Mouse (Mus musculus) lung, adult 2 months (tissue): ENCODE measurements around the gene Casz1. TPM values are rescaled to one million over a fixed set of nuclear protein-coding genes. Genes with fewer than 3 reads are reported as not detected.

ENCODE experiments used
- DNase-seq: peaks from one replicate; pipeline ENCODE4 v3.0.0; 2022
- H3K4me1 ChIP-seq: fragments of 200-500 bp; 2 replicates; pipeline ENCODE4 v1.6.1; 2011; ENCODE audit warnings: low read length; ENCODE audit not compliant: control insufficient read depth, insufficient read depth
- H3K4me3 ChIP-seq: fragments of 200-500 bp; replicated peaks from 2 replicates; pipeline ENCODE3; 2011; ENCODE audit warnings: low read depth, mild to moderate bottlenecking, control low read depth, low read length; ENCODE audit errors: extremely low read depth
- CTCF ChIP-seq: fragments of 200-500 bp; IDR thresholded peaks from 2 replicates; pipeline ENCODE4 v1.5.1; 2011; ENCODE audit warnings: mild to moderate bottlenecking, low read length, control low read depth; ENCODE audit not compliant: insufficient read depth
- POLR2A ChIP-seq: fragments of 200-500 bp; IDR thresholded peaks from 2 replicates; pipeline ENCODE4 v1.6.1; 2011; ENCODE audit warnings: low read depth, mild to moderate bottlenecking, control low read depth, low read length, borderline replicate concordance; ENCODE audit errors: extremely low read depth
- WGBS: fragments of 180-500 bp; shearing (Covaris S2); methylation state at CpG from one replicate; pipeline ENCODE4 v1.1.7; 2018; 5-methylcytosine and 5-hydroxymethylcytosine counted together
- polyA plus RNA-seq: library from polyadenylated mRNA; depleted of rRNA; stranded (reverse); fragments of >200 nt; gene quantifications from 2 replicates; pipeline ENCODE4 v1.2.3, GENCODE M21; 2012

The Casz1 gene
- polyA plus RNA-seq, 1 experiment, result 68.7 TPM

DNA sequence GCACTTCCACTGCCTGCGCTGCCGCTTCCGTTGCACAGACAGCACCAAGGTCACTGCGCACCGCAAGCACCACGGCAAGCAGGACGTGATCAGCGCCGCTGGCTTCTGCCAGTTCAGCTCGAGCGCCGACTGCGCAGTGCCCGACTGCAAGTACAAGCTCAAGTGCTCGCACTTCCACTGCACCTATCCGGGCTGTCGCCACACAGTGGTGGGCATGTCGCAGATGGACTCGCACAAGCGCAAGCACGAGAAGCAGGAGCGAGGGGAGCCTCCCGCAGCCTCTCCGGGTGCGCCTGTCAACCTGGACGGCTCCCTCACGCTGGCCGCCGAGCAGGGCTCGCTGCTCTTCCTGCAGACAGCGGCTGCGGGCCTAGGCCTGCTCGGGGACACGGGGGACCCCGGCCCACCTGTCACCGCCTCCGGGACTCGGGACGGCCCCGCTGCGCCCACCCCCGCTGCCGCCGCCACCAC lies 147.6 kb downstream of the Casz1 start:
- Histone ChIP-seq H3K4me3 (no peak overlapping the region), H3K4me1 (peaks cover 21% of the 10 kb centered on the region)
- no peak for DNase-seq
- no peak for TF ChIP-seq CTCF
- no peak for TF ChIP-seq POLR2A
- WGBS, result 52% methylated on average over 44 of the region's 44 CpGs

GRCm38 (mm10) chr4:148952328-148953222 lies 148.3 kb downstream of the Casz1 start:
- WGBS, result 54% methylated on average over 59 of the region's 69 CpGs
- TF ChIP-seq CTCF (no peak), POLR2A (no peak)
- no peak for DNase-seq
- peaks cover 21% of the 10 kb centered on the region for H3K4me1 ChIP-seq
- H3K4me3 ChIP-seq, result no peak overlapping the region

DNA sequence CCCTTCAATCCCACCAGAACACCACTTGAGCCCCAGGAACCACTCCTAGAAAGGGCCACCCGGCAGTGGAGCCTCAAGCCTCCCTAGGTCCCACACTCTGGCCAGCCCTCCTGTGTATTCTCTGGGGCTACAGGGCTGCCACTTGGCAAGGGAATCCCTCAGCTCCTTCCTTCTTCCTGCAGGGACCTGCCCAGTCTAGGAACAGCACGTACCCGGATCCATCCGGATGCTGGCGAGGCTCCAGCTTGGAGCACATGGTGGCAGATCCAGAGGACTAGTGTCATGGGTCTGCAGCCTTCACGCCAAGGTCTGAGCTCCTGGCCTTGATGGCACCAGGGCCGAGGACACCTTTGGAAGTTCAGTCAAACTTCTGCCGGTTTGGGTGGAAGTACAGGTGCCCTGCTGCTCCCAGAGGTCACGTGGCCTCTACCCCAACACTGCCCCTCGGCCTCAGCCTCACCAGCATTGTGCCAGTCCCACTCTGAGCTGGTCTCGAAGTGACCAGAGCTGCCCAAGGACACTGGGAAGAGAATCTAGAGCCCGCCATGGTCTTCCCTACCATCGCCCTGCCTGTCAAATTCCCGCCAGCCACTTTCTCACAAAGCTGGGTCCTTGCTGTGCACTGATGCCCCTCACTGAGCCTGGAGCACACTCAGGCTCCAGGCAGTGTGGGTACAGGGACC lies 151.0 kb downstream of the Casz1 start:
- no peak overlapping the region for H3K4me3 ChIP-seq
- DNase-seq, result peak; percentile 75
- 55% methylated on average over 14 of the region's 14 CpGs for WGBS
- H3K4me1 ChIP-seq, result peaks cover 20% of the 10 kb centered on the region
- TF ChIP-seq POLR2A, result peak; percentile 11; the same call in 1 of the 2 replicates
- TF ChIP-seq CTCF, result no peak

- WGBS, result 88% methylated on average over 12 of the region's 12 CpGs
- peaks cover 8% of the 10 kb centered on the region for H3K4me1 ChIP-seq
- TF ChIP-seq CTCF (no peak), POLR2A (no peak)
- DNase-seq, result no peak
- H3K4me3 ChIP-seq, result no peak overlapping the region
These were observed 155.8 kb downstream of the Casz1 start for GRCm38 (mm10) chr4:148960011-148960410.

DNA sequence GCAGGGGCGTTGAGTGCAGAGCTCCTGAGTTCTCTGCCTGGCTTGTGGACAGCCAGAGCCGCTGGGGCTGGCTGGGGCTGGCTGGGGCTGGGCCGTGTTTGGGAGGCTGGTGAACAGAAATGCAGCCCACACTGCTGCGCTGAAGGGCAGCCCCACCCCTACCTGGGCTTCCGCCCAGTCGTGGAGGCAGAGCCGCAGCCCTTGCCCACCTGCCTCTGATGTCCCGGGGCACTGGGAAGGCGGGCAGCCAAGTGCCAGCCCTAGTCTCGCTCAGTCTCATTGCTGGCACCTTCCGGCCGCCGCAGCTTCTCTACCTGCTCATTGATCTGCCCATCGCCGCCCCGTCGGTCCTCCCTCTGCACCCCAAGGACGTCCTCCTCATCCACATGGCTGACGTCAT lies 156.9 kb downstream of the Casz1 start:
- TF ChIP-seq POLR2A (no peak), CTCF (no peak)
- no peaks in the 10 kb centered on the region; the same call in 1 of the 2 replicates for H3K4me1 ChIP-seq
- DNase-seq, result no peak
- H3K4me3 ChIP-seq, result no peak overlapping the region
- 88% methylated on average over 19 of the region's 19 CpGs for WGBS

GRCm38 (mm10) chr4:148962096-148962495 lies 157.9 kb downstream of the Casz1 start:
- Histone ChIP-seq H3K4me3 (no peak overlapping the region), H3K4me1 (no peaks in the 10 kb centered on the region)
- 81% methylated on average over 1 of the region's 1 CpGs for WGBS
- DNase-seq, result no peak
- TF ChIP-seq CTCF, result no peak

DNA sequence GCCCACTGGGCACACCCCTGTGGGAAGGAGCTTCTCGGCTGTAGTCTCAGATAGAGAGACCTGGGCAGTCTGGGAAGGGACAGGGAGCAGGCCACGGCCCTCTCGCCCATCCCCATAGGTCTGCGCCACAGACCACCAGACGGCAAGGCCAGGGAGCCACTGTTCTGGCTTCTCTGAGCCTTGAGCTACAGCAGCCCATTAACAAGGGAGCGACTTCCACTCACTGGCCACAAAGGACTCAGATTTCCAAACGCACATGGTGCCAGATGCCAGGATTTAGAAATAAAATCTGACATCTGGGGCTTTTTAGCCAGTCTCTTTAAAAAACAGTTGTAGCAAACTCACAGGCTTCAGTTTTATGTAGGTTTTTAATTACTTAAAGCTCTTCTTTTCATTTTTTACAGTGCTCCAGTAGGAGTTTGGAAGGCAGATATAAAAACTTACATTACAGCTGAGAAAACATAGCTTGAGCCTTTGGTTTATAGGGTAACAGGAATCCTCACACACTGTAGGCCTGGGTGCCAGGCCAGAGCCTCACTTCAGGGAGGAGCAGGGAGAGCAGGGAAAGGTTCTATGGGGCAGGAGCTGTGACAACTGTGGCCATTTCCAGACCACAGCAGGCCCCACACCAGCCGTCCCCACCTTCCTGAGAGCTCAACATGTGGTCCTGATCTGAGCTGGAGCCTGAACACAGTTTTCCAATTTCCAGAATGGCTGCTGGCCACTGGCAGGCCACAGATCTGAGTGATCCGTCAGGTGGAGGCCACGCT lies 160.5 kb downstream of the Casz1 start:
- no peak for DNase-seq
- no peak overlapping the region for H3K4me3 ChIP-seq
- peaks cover 14% of the 10 kb centered on the region for H3K4me1 ChIP-seq
- TF ChIP-seq POLR2A (no peak), CTCF (no peak)
- 93% methylated on average over 10 of the region's 10 CpGs for WGBS

DNA sequence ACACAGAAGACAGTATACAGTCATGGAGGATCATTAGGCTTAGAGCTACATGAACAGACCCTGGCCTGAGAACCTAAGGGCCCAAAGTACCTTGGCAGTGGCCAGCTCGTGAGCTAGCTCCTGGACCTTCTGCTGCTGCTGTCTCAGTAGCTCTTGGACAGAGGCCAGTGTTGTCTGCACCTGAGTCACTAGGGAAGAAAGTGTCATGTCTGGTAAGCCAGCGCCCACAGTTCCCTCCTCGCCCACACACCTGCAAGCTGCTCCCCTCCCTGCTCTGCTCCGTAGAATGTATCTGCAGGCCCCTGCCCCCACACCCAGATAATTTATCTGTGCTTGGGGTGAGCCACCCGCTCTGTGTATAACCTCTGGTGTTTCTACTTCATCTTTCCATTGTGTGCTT lies 161.9 kb downstream of the Casz1 start:
- WGBS, result 88% methylated on average over 5 of the region's 5 CpGs
- no peak for DNase-seq
- no peak for TF ChIP-seq POLR2A
- TF ChIP-seq CTCF, result no peak
- peaks cover 16% of the 10 kb centered on the region for H3K4me1 ChIP-seq
- no peak overlapping the region for H3K4me3 ChIP-seq

- Histone ChIP-seq H3K4me1 (peaks cover 16% of the 10 kb centered on the region), H3K4me3 (no peak overlapping the region)
- no peak for TF ChIP-seq POLR2A
- no peak for TF ChIP-seq CTCF
- DNase-seq, result no peak
- WGBS, result 48% methylated on average over 5 of the region's 5 CpGs
These were observed 164.6 kb downstream of the Casz1 start for GRCm38 (mm10) chr4:148968859-148969258.
